Comparison of ENCODE assay signal across 19 mouse cellular contexts in genomic region chr3:55742654-55743053, GRCm38 (mm10). TPM values are rescaled to one million over a fixed set of nuclear protein-coding genes. Genes with fewer than 3 reads are reported as not detected.
DNase-seq lines count a peak whose midpoint lies in the region; ATAC-seq lines count a peak whose summit lies in the region.
"Had no signal": no experiment of that assay in that cellular context is flagged by ENCODE, and none has a peak within 500 bp of the region (broad histone marks: within the 10 kb centered on the region; RNA-seq: fewer than 3 reads in every experiment).

No protein-coding gene starts in this region.

- H3K27me3 ChIP-seq in neural tube, embryonic 13.5 days, result no peaks in the 10 kb centered on the region
- no peaks in the 10 kb centered on the region for H3K27me3 ChIP-seq in midbrain, embryonic 13.5 days
- no peaks in the 10 kb centered on the region for H3K27me3 ChIP-seq in kidney, embryonic 16.5 days (ENCODE audit: insufficient read depth, low read length)
- H3K27me3 ChIP-seq: CH12.LX; embryonic facial prominence, embryonic 12.5 days; limb, embryonic 12.5 days had no signal

- H3K4me2 ChIP-seq in neural tube, embryonic 13.5 days, result no peak overlapping the region
- peak overlapping the region; percentile 20 for H3K4me2 ChIP-seq in midbrain, embryonic 13.5 days (replicated peaks)
- H3K4me2 ChIP-seq in kidney, embryonic 16.5 days (replicated peaks; ENCODE audit: low read depth, low read length), result no peak overlapping the region
- H3K4me2 ChIP-seq: embryonic facial prominence, embryonic 12.5 days; limb, embryonic 12.5 days had no signal

- peak overlapping the region; percentile 79; the same call in 1 of the 2 replicates for H3K27ac ChIP-seq in neural tube, embryonic 13.5 days (replicated peaks)
- H3K27ac ChIP-seq in midbrain, embryonic 13.5 days, result peak overlapping the region; percentile 91
- no peak overlapping the region for H3K27ac ChIP-seq in kidney, embryonic 16.5 days (ENCODE audit: low read length)
- H3K27ac ChIP-seq: embryonic facial prominence, embryonic 12.5 days; gastrocnemius, adult 2 months; limb, embryonic 12.5 days; liver, embryonic 14.5 days had no signal

- peak; percentile 48 to 60 for DNase-seq in cerebellum, postnatal 10 days
- DNase-seq in cerebellum, adult 11 months, result no peak
- DNase-seq in neural tube, embryonic 10.5 days (ENCODE audit: extremely low spot score, low spot score), result no peak
- DNase-seq in urinary bladder, postnatal 36 days (ENCODE audit: low spot score in 2 of 2), result no peak
- no peak for DNase-seq in gastrocnemius, postnatal 36 days
- DNase-seq: gastrocnemius, adult 2 months; kidney, postnatal 36 days; thymus, postnatal 25 days had no signal

- H3K9ac ChIP-seq in neural tube, embryonic 13.5 days, result no peak overlapping the region
- H3K9ac ChIP-seq in midbrain, embryonic 13.5 days (replicated peaks), result no peak overlapping the region
- H3K9ac ChIP-seq in kidney, embryonic 16.5 days (replicated peaks; ENCODE audit: low read length), result no peak overlapping the region
- H3K9ac ChIP-seq: embryonic facial prominence, embryonic 12.5 days; limb, embryonic 12.5 days; liver, embryonic 14.5 days had no signal

- peaks cover 20% of the 10 kb centered on the region for H3K4me1 ChIP-seq in neural tube, embryonic 13.5 days (replicated peaks)
- H3K4me1 ChIP-seq in midbrain, embryonic 13.5 days (replicated peaks), result peaks cover 47% of the 10 kb centered on the region
- no peaks in the 10 kb centered on the region for H3K4me1 ChIP-seq in kidney, embryonic 16.5 days (ENCODE audit: insufficient read depth, low read length)
- H3K4me1 ChIP-seq: embryonic facial prominence, embryonic 12.5 days had no signal

- no peaks in the 10 kb centered on the region for H3K36me3 ChIP-seq in neural tube, embryonic 13.5 days
- H3K36me3 ChIP-seq in midbrain, embryonic 13.5 days, result no peaks in the 10 kb centered on the region
- H3K36me3 ChIP-seq in kidney, embryonic 16.5 days (ENCODE audit: insufficient read depth, low read length), result no peaks in the 10 kb centered on the region
- H3K36me3 ChIP-seq: embryonic facial prominence, embryonic 12.5 days; limb, embryonic 12.5 days had no signal

- 72% methylated on average over 4 of the region's 4 CpGs for WGBS in neural tube, embryonic 13.5 days
- WGBS in midbrain, embryonic 13.5 days, result 27% methylated on average over 4 of the region's 4 CpGs
- 77% methylated on average over 4 of the region's 4 CpGs for WGBS in kidney, embryonic 16.5 days

- no peak for ATAC-seq in neural tube, embryonic 13.5 days (ENCODE audit: low read depth)
- ATAC-seq in midbrain, embryonic 13.5 days, result peak; percentile 68
- no peak for ATAC-seq in kidney, embryonic 16.5 days (ENCODE audit: low FRiP score, low TSS enrichment)
- ATAC-seq: intestine, postnatal 0 days had no signal

- no peak overlapping the region for H3K4me3 ChIP-seq in neural tube, embryonic 13.5 days
- H3K4me3 ChIP-seq in midbrain, embryonic 13.5 days (replicated peaks), result no peak overlapping the region
- no peak overlapping the region for H3K4me3 ChIP-seq in kidney, embryonic 16.5 days (ENCODE audit: low read length)
- H3K4me3 ChIP-seq: embryonic facial prominence, embryonic 12.5 days; gastrocnemius, adult 2 months; heart, adult 2 months; limb, embryonic 12.5 days had no signal

- intact Hi-C loops in gastrocnemius, postnatal 36 days (cut with DNase I), result no loop called here

- H3K9me3 ChIP-seq in neural tube, embryonic 13.5 days, result no peaks in the 10 kb centered on the region
- H3K9me3 ChIP-seq in midbrain, embryonic 13.5 days, result no peaks in the 10 kb centered on the region
- no peaks in the 10 kb centered on the region for H3K9me3 ChIP-seq in kidney, embryonic 16.5 days (ENCODE audit: low read length)
- H3K9me3 ChIP-seq: embryonic facial prominence, embryonic 12.5 days; limb, embryonic 12.5 days had no signal

RNA-seq across cellular contexts. Expression of gene Mab21l1, which starts 39.7 kb away (rescaled TPM):
- 80.7 and 96.6 TPM in 2 replicates for polyA plus RNA-seq in neural tube, embryonic 13.5 days (2015; fragmentation: Nextera tagmentation; extraction: Ambion mirVana)
- polyA plus RNA-seq in midbrain, embryonic 13.5 days (2015; fragmentation: Nextera tagmentation; extraction: Ambion mirVana), result 157 and 181 TPM in 2 replicates
- 0.37 TPM in 2 replicates for polyA plus RNA-seq in kidney, embryonic 16.5 days (2015; fragmentation: Nextera tagmentation; extraction: Ambion mirVana)
- total RNA-seq in gastrocnemius, postnatal 36 days (2021), result 1 to 10 TPM; 1.6 to 2.1 TPM
- total RNA-seq: CH12.LX; heart, postnatal 14 days had no signal
- polyA plus RNA-seq: spleen, adult 2 months had no signal

Comparison
In these comparisons a context has a peak if more than half of its experiments do, and no peak if none do; other contexts are left out.
1. DNase-seq: peak in cerebellum, postnatal 10 days (2 of 2); none in cerebellum, adult 11 months (single experiment), neural tube, embryonic 10.5 days (single experiment), urinary bladder, postnatal 36 days (0 of 2) and gastrocnemius, postnatal 36 days (0 of 2).
2. RNA of gene Mab21l1, which starts 39.7 kb away (polyA plus RNA-seq): 157 to 181 TPM in midbrain, embryonic 13.5 days and 80.7 to 96.6 TPM in neural tube, embryonic 13.5 days; 0.37 TPM in kidney, embryonic 16.5 days; every median in the first group is over 10 times any median in the second.